Comparison of ENCODE assay signal across 21 mouse cellular contexts in the genomic region with DNA sequence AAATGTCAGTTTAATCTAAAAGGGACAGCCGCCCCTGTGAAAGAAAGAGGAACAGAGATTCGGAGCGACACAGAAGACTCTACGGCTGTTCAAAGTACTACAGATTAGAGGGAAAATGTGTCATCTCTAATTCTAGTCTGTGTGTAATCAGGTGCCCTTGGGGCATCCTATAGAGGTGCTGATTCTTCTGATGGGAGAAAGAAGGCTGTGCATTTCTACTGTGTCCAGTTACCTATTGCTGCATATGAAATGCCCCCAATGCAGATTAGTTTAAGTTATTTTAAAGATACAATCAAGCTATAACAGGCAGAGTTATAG.
"Had no signal": no experiment of that assay in that cellular context is flagged by ENCODE, and none has a peak within 500 bp of the region (broad histone marks: within the 10 kb centered on the region; RNA-seq: fewer than 3 reads in every experiment).

No protein-coding gene starts in this region.

- H3K36me3 ChIP-seq: limb, embryonic 15.5 days; liver, embryonic 13.5 days; liver, embryonic 15.5 days; lung, embryonic 15.5 days had no signal

- H3K27ac ChIP-seq: limb, embryonic 15.5 days; liver, embryonic 13.5 days; liver, embryonic 15.5 days; lung, embryonic 15.5 days; macrophage had no signal

- DNase-seq: liver, embryonic 13.5 days; liver, postnatal 0 days; lung, adult 2 months; lung, postnatal 14 days; lung, postnatal 36 days; midbrain, embryonic 14.5 days; right cerebral cortex, adult 18-20 months; right cerebral cortex, postnatal 25 days; right cerebral cortex, postnatal 4 days; spleen, adult 18-20 months; thymus, adult 18-20 months; thymus, postnatal 14 days; thymus, postnatal 36 days had no signal

- H3K4me1 ChIP-seq: limb, embryonic 15.5 days; liver, embryonic 13.5 days; liver, embryonic 15.5 days; lung, embryonic 15.5 days; megakaryocyte, embryonic 14.5 days had no signal

- ATAC-seq: liver, postnatal 0 days; lung, postnatal 0 days had no signal

- H3K4me3 ChIP-seq: limb, embryonic 15.5 days; liver, embryonic 13.5 days; liver, embryonic 15.5 days; lung, embryonic 15.5 days; megakaryocyte, embryonic 14.5 days had no signal

- H3K9me3 ChIP-seq: limb, embryonic 15.5 days; liver, embryonic 13.5 days; liver, embryonic 15.5 days; lung, embryonic 15.5 days had no signal

- H3K9ac ChIP-seq: limb, embryonic 15.5 days; liver, embryonic 13.5 days; liver, embryonic 15.5 days; liver, postnatal 0 days; lung, embryonic 15.5 days had no signal

- H3K27me3 ChIP-seq: limb, embryonic 15.5 days; liver, embryonic 13.5 days; liver, embryonic 15.5 days; lung, embryonic 15.5 days; megakaryocyte, embryonic 14.5 days had no signal

- H3K4me2 ChIP-seq: limb, embryonic 15.5 days; liver, embryonic 11.5 days; liver, embryonic 13.5 days; liver, embryonic 15.5 days; lung, embryonic 15.5 days; midbrain, embryonic 11.5 days had no signal
